Mouse (Mus musculus) myocyte (in vitro differentiated cells): ENCODE data around the gene Nutm1. TPM values are rescaled to one million over a fixed set of nuclear protein-coding genes. Genes with fewer than 3 reads are reported as not detected.
A peak's percentile ranks its signal among the peaks of the same experiment; 100 is the strongest.

Source experiments
- H3K27me3 ChIP-seq: one replicate; pipeline ENCODE4 v1.6.1; 2011; ENCODE audit not compliant: control insufficient read depth, insufficient read depth, insufficient read length
- H3K36me3 ChIP-seq: one replicate; pipeline ENCODE4 v1.6.1; 2011; ENCODE audit not compliant: control insufficient read depth, insufficient read depth
- H3K4me2 ChIP-seq: one replicate; pipeline ENCODE4 v1.6.1; 2011; ENCODE audit warnings: low read depth, control low read depth
- H3K4me3 ChIP-seq: one replicate; pipeline ENCODE4 v1.5.1; 2011; ENCODE audit warnings: mild to moderate bottlenecking, control low read depth, moderate library complexity
- H3K79me2 ChIP-seq: one replicate; pipeline ENCODE4 v1.6.1; 2011; ENCODE audit not compliant: control insufficient read depth, insufficient read depth
- H3ac ChIP-seq: one replicate; pipeline ENCODE4 v1.6.1; 2011; ENCODE audit not compliant: control insufficient read depth, insufficient read length
- CEBPB ChIP-seq: IDR thresholded peaks from 2 replicates; pipeline ENCODE4 v1.6.1; 2011; ENCODE audit warnings: mild to moderate bottlenecking, moderate library complexity; ENCODE audit not compliant: poor library complexity, insufficient read depth, severe bottlenecking
- E2F4 ChIP-seq: IDR thresholded peaks from one replicate; pipeline ENCODE4 v1.6.1; 2011; ENCODE audit warnings: mild to moderate bottlenecking, control low read depth, moderate library complexity; ENCODE audit not compliant: insufficient read depth
- MAX ChIP-seq: IDR thresholded peaks from one replicate; pipeline ENCODE4 v1.6.1; 2011; ENCODE audit warnings: low read depth, mild to moderate bottlenecking, control low read depth
- MYOD1 ChIP-seq, 3 experiments: IDR thresholded peaks; one replicate each; pipeline ENCODE4 v1.6.1; 2011; ENCODE audit warnings: control low read depth in 2 of 3, low read depth in 2 of 3, mild to moderate bottlenecking in 2 of 3, moderate library complexity in 1 of 3; ENCODE audit not compliant: insufficient read length in 2 of 3, control insufficient read depth in 1 of 3
- MYOG ChIP-seq, 3 experiments: IDR thresholded peaks; one replicate each; pipeline ENCODE4 v1.6.1; 2011; ENCODE audit warnings: control low read depth in 2 of 3, low read depth in 2 of 3, mild to moderate bottlenecking in 2 of 3; ENCODE audit not compliant: insufficient read length in 2 of 3, control insufficient read depth in 1 of 3, insufficient read depth in 1 of 3
- POLR2A ChIP-seq: IDR thresholded peaks from one replicate; pipeline ENCODE4 v1.6.1; 2011; ENCODE audit warnings: low read depth, mild to moderate bottlenecking, control low read depth, moderate library complexity; ENCODE audit not compliant: insufficient read length
- POLR2AphosphoS2 ChIP-seq: IDR thresholded peaks from one replicate; pipeline ENCODE4 v1.6.1; 2011; ENCODE audit warnings: low read depth, control low read depth; ENCODE audit not compliant: insufficient read length
- REST ChIP-seq: IDR thresholded peaks from one replicate; pipeline ENCODE4 v1.6.1; 2011; ENCODE audit warnings: mild to moderate bottlenecking, control low read depth, moderate library complexity; ENCODE audit not compliant: insufficient read depth, insufficient read length
- SRF ChIP-seq: IDR thresholded peaks from one replicate; pipeline ENCODE4 v1.6.1; 2011; ENCODE audit warnings: low read depth; ENCODE audit not compliant: control insufficient read depth, insufficient read length
- TCF12 ChIP-seq: IDR thresholded peaks from one replicate; pipeline ENCODE4 v1.6.1; 2011; ENCODE audit warnings: mild to moderate bottlenecking, control low read depth; ENCODE audit not compliant: poor library complexity, insufficient read depth, severe bottlenecking
- TCF3 ChIP-seq: IDR thresholded peaks from one replicate; pipeline ENCODE4 v1.6.1; 2011; ENCODE audit warnings: low read depth, control low read depth; ENCODE audit not compliant: insufficient read length
- USF1 ChIP-seq: IDR thresholded peaks from one replicate; pipeline ENCODE4 v1.6.1; 2011; ENCODE audit warnings: low read depth, mild to moderate bottlenecking, control low read depth, moderate library complexity
- polyA plus RNA-seq: library from polyadenylated mRNA; unstranded; fragments of >200 nt; fragmentation: generic; extraction: Trizol; gene quantifications from one replicate; pipeline ENCODE4 v1.2.1, GENCODE M21; 2012; ENCODE audit warnings: missing spikeins

Gene Nutm1
- polyA plus RNA-seq, 1 experiment, result not detected

DNA sequence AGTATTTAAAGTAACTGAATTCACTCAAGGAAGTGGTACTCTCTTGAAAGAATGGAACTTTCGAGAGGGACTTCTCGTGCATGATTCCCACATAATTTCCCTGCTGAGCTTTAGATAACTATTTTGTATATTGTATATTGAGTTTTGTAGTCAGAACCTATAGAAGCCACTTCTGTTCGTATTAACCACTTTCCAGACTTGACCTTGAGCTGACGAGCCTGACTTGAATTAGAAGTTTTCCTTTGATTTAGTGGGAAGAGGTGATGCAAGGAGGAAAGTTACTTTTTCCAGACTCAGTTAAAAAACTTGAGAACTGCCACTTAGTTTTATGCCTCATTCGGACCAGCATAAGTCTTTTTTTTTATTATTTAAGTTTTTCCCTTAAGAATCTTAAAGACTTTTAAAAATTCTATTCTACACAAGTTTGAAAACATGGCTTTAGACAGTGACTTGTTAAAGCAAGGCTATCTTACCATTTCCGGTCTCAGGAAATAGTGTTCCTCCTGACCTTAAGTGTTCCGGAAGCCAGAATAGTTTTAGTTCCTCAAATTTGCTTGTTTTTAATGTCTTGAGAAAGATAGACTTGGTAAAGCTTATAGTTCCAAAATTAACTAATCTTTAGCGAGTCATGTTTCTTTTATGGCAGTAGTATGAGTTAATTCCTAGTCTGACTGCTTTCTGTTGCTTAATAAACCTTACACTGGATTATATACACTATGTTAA is 8.6 kb upstream of the Nutm1 start:
- H3K27me3 ChIP-seq, result no peaks in the 10 kb centered on the region
- peaks cover 5% of the 10 kb centered on the region for H3K36me3 ChIP-seq
- peak overlapping the region; percentile 97 for H3K4me2 ChIP-seq
- peaks cover 17% of the 10 kb centered on the region for H3K79me2 ChIP-seq
- no peak overlapping the region for H3ac ChIP-seq
- TF ChIP-seq E2F4, result no peak
- TF ChIP-seq SRF, result no peak
- no peak for TF ChIP-seq MAX
- H3K4me3 ChIP-seq, result peak overlapping the region; percentile 73

DNA sequence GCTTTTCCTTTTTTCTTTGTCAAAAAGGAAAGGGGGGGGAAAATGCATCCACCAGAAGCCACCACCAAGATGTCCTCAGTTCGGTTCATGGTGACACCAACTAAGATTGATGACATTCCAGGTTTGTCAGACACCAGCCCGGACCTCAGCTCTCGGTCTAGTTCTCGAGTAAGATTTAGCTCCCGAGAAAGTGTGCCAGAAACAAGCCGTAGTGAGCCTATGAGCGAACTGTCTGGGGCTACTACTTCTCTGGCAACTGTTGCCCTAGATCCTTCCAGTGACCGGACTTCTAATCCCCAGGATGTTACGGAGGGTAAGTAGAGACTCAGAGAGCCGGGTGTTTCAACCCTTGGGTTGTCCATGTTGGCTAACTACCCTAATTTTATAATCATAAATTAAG is 7.7 kb upstream of the Nutm1 start:
- peaks cover 5% of the 10 kb centered on the region for H3K36me3 ChIP-seq
- no peak overlapping the region for H3ac ChIP-seq
- TF ChIP-seq USF1 (no peak), POLR2AphosphoS2 (no peak), E2F4 (no peak), TCF12 (no peak), MAX (no peak), REST (no peak), MYOG (IDR thresholded peaks at IDR 0.05; ENCODE audit: control insufficient read depth in 1 of 3, insufficient read depth in 1 of 3, insufficient read length in 2 of 3, low read depth in 2 of 3) (no peak), CEBPB (no peak)
- H3K4me3 ChIP-seq, result peak overlapping the region; percentile 73
- peak overlapping the region; percentile 97 for H3K4me2 ChIP-seq
- peaks cover 23% of the 10 kb centered on the region for H3K79me2 ChIP-seq
- H3K27me3 ChIP-seq, result no peaks in the 10 kb centered on the region

DNA sequence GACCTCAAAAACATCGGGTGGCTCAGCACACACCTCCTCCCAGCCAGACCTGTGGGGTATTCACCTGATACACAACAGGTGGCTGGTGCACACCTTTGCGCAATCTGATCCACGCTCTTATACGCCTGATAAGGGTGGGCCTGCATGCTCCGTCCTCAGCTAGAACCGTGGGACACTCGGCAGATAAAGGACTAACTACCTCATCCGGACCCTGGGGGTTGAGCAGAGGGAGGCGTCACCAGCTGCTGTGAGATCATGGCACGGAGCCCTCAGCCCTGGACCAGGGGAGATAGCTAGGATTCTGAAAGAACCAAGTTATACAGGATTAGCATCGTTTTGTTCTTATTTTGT is 7.1 kb upstream of the Nutm1 start, which contains the start of gene Gm21985:
Gene Gm21985, plus strand, starts transcription at position 73 of the 351 bp plus-strand sequence.
- TF ChIP-seq MYOG (IDR thresholded peaks at IDR 0.05; ENCODE audit: control insufficient read depth in 1 of 3, insufficient read depth in 1 of 3, insufficient read length in 2 of 3, low read depth in 2 of 3), result peak in 1 of 3 experiments; percentile 41
- TF ChIP-seq MYOD1 (IDR thresholded peaks at IDR 0.05; ENCODE audit: control insufficient read depth in 1 of 3, insufficient read length in 2 of 3, low read depth in 2 of 3), result no peak
- no peak for TF ChIP-seq CEBPB
- no peak for TF ChIP-seq POLR2AphosphoS2
- TF ChIP-seq E2F4, result no peak
- no peak for TF ChIP-seq TCF12
- no peak for TF ChIP-seq REST
- no peak for TF ChIP-seq SRF
- peak; percentile 9 for TF ChIP-seq POLR2A
- no peak for TF ChIP-seq TCF3
- H3ac ChIP-seq, result peak within 1 kb of the TSS; percentile 57
- H3K79me2 ChIP-seq, result peaks cover 23% of the 10 kb centered on the region

DNA sequence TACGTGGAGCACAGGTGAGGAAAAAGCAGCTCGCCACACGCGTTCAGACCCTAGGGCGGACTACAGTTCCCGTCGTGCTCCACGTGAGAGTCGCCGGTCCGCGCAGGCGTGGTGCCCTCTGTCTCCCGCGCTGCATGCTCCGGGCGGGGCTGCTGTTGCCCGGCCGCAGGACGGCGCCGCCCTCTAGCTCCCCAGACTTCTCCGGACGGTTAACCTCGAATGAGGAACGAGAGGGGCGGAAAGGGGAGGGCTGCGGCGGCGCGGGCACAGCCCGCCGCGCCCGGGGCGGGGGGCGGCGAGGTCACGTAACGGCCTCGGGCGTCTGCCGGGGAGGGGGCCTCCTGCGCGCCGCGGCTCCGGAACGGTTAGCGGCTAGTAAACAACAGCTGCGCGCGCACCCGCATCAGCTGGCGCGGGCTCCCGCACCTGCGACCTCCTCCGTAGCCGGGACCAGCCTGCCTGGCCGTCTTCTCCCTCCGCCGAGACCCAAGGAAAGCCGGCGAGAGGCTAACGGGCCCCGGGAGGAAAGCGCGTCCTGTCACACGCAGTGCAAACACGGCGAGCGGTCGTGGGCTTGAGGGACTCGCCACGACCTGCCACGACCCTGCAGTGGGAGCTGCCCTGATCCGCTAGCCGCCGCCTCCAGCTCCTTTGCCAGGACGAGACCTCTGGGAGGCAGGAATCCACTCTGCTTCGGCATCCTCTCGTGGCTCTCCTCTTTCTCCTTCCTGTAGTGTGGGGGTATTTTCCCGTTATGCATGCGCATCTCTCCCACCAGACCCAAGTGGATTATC is 6.6 kb upstream of the Nutm1 start, which contains the start of gene Slc12a6:
Gene Slc12a6, plus strand, starts transcription at position 378 of the 794 bp plus-strand sequence.
- Histone ChIP-seq H3K36me3 (peaks cover 5% of the 10 kb centered on the region), H3K4me3 (peak within 1 kb of the TSS; percentile 73), H3K27me3 (no peaks in the 10 kb centered on the region), H3K4me2 (peak within 1 kb of the TSS; percentile 97), H3K79me2 (peaks cover 23% of the 10 kb centered on the region), H3ac (peak within 1 kb of the TSS; percentile 57)
- peak in 2 of 3 experiments; percentile 45 to 64 for TF ChIP-seq MYOD1 (IDR thresholded peaks at IDR 0.05; ENCODE audit: control insufficient read depth in 1 of 3, insufficient read length in 2 of 3, low read depth in 2 of 3)
- peak; percentile 65 for TF ChIP-seq POLR2A
- TF ChIP-seq E2F4, result no peak
- no peak for TF ChIP-seq TCF3
- peak; percentile 43 for TF ChIP-seq USF1
- no peak for TF ChIP-seq CEBPB
- TF ChIP-seq REST, result no peak
- no peak for TF ChIP-seq SRF
- peak in 2 of 3 experiments; percentile 53 to 65 for TF ChIP-seq MYOG (IDR thresholded peaks at IDR 0.05; ENCODE audit: control insufficient read depth in 1 of 3, insufficient read depth in 1 of 3, insufficient read length in 2 of 3, low read depth in 2 of 3)
- TF ChIP-seq POLR2AphosphoS2, result peak; percentile 97
- peak; percentile 5 for TF ChIP-seq MAX

More for the DNA sequence above, 7.1 kb upstream of the Nutm1 start, which contains the start of gene Gm21985:
- H3K4me2 ChIP-seq, result peak within 1 kb of the TSS; percentile 97
- no peaks in the 10 kb centered on the region for H3K27me3 ChIP-seq
- H3K36me3 ChIP-seq, result peaks cover 5% of the 10 kb centered on the region
- peak within 1 kb of the TSS; percentile 73 for H3K4me3 ChIP-seq

DNA sequence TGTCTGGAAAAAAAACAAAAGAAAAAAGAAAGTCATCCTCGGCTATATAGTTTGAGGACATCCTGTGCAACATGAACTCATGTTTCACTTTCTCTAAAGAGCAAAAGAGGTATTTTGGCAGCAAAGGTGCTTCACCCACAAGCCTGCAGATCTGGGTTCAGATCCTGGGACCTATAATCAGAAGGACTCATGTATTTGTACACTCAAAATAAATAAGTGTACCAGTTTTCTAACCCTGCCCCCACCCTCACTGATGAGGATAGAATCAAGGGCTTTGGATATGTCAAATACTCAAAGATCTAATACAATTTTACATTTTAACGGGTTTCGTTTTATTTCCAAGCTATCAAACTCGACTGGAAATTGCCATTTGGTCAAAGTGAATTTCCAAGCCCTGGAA is 5.3 kb upstream of the Nutm1 start:
- Histone ChIP-seq H3K4me2 (no peak overlapping the region), H3ac (no peak overlapping the region), H3K79me2 (peaks cover 23% of the 10 kb centered on the region), H3K36me3 (peaks cover 5% of the 10 kb centered on the region), H3K27me3 (no peaks in the 10 kb centered on the region), H3K4me3 (no peak overlapping the region)
- no peak for TF ChIP-seq E2F4
- no peak for TF ChIP-seq USF1
- no peak for TF ChIP-seq MAX
- TF ChIP-seq MYOD1 (IDR thresholded peaks at IDR 0.05; ENCODE audit: control insufficient read depth in 1 of 3, insufficient read length in 2 of 3, low read depth in 2 of 3), result no peak
- no peak for TF ChIP-seq TCF12
- no peak for TF ChIP-seq POLR2AphosphoS2
- TF ChIP-seq POLR2A, result no peak
- TF ChIP-seq TCF3, result no peak
- TF ChIP-seq SRF, result no peak
